Mouse (Mus musculus): ENCODE data around the gene Ercc2. TPM values are rescaled to one million over a fixed set of nuclear protein-coding genes. Genes with fewer than 3 reads are reported as not detected.

The Ercc2 gene
- polyA plus RNA-seq, 1 experiment from 2014 or later: 24.4 TPM

- H3K4me3 ChIP-seq: no peak overlapping the region
- H3K27ac ChIP-seq (replicated peaks): no peak overlapping the region
- 90% methylated on average over 8 of the region's 8 CpGs for WGBS
- peaks cover 4% of the 10 kb centered on the region; the same call in 1 of the 2 replicates for H3K4me1 ChIP-seq (replicated peaks)
- ATAC-seq (ENCODE audit: low FRiP score, low read depth): no peak
- H3K9me3 ChIP-seq: no peaks in the 10 kb centered on the region
- H3K9ac ChIP-seq: no peak overlapping the region
- no peak overlapping the region for H3K4me2 ChIP-seq
- peaks cover 54% of the 10 kb centered on the region for H3K36me3 ChIP-seq
- 0 out of 2 replicates have a peak, but pooled peaks cover 5% of the 10 kb centered on the region for H3K27me3 ChIP-seq
These were observed 12.7 kb downstream of the Ercc2 start for GRCm38 (mm10) chr7:19394484-19394883.

DNA sequence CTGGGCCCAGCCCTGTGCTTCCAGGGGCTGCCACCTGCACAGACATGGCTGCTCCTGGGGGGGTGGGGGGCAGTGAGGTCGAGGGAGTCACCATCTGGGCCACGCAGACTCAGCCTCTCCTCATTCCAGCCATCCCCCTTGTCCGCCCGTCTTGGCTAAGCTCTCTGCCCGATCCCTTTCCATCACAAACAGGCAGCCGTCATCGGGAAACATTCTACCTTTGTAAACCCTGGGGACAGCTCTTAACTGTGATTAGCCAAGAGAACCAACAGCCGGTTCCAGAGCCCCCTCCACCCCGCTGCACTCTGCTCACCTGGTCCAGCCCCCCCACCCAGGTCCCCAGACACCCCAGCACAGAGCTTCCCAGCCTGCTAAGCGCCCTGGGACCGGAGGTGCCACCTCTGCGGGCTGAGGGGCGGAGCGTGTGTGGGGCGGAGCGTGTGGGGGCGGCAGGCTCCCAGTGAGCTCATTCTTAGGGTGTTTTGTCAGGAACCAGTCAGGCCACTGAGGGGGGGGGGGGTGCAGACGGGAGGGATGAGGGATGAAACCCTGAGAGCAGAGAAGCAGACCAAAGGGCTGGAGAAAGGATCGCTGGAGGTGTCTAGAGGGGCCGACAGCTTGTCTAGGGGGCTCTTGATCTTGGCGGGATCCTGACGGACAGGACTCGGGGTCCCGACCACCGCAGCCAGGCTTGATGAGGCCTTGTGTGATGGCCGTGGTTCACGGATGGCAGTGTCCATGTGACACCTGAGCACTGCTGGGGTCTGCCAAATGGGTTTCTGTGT is 17.9 kb downstream of the Ercc2 start:
- Histone ChIP-seq H3K9me3 (no peaks in the 10 kb centered on the region), H3K4me1 (replicated peaks) (peaks cover 16% of the 10 kb centered on the region), H3K4me3 (peak overlapping the region; percentile 6; the same call in 1 of the 2 replicates), H3K27ac (replicated peaks) (no peak overlapping the region), H3K4me2 (peak overlapping the region; percentile 43), H3K27me3 (peaks cover 48% of the 10 kb centered on the region), H3K36me3 (peaks cover 10% of the 10 kb centered on the region), H3K9ac (peak overlapping the region; percentile 2; the same call in 1 of the 2 replicates)
- no peak for ATAC-seq (ENCODE audit: low FRiP score, low read depth)
- WGBS: 4% methylated on average over 26 of the region's 27 CpGs

DNA sequence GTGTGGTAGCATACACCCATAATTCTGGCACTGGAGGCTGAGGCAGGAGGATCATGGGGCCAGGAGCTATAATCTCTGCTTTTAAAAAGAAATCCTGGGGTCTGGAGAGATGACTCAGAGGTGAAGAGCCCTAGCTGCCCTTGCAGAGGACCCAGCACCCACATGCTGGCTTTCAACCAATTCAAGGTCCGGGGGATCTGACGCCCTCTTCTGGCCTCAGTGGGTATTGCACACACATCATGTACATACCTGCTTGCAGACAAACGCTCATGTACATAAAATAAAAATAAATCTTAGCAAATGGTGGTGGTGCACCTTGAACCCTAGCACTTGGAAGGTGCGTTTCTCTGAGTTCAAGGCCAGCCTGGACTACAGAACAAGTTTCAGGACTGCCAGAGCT is 19.1 kb downstream of the Ercc2 start:
- H3K4me1 ChIP-seq (replicated peaks): peaks cover 19% of the 10 kb centered on the region
- no peak for ATAC-seq (ENCODE audit: low FRiP score, low read depth)
- no peaks in the 10 kb centered on the region for H3K36me3 ChIP-seq
- H3K9ac ChIP-seq: no peak overlapping the region
- H3K27ac ChIP-seq (replicated peaks): no peak overlapping the region
- peaks cover 53% of the 10 kb centered on the region for H3K27me3 ChIP-seq
- 81% methylated on average over 4 of the region's 4 CpGs for WGBS
- H3K9me3 ChIP-seq: no peaks in the 10 kb centered on the region
- H3K4me2 ChIP-seq: no peak overlapping the region
- no peak overlapping the region for H3K4me3 ChIP-seq

DNA sequence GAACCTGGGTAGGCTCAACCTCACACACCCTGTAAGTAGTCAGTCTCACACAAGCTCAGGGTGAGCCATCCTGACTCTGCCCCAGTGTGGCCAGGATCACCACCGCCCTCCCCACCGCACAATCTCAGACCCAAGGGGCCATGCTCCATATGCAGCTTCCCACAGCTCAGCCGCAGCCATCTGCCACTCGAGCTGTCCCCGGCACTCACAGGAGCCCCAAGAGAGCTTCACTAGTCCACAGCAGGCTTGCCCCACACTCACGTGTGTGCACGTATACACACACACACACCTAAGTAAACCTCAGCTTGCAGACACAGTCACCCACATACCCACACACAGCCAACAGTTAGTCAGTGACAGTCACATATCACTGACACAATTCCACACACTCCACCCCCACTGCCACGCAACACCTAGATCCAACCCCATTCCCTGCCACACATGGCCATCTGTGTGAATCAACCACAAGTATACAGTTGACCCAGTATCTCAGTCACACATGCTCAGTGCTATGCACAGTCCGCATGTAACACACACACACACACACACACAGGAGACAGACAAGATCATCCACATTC is 20.8 kb downstream of the Ercc2 start:
- no peak for ATAC-seq (ENCODE audit: low FRiP score, low read depth)
- Histone ChIP-seq H3K36me3 (no peaks in the 10 kb centered on the region), H3K9me3 (no peaks in the 10 kb centered on the region), H3K27ac (replicated peaks) (no peak overlapping the region), H3K27me3 (peaks cover 55% of the 10 kb centered on the region), H3K4me3 (no peak overlapping the region), H3K4me1 (replicated peaks) (peaks cover 19% of the 10 kb centered on the region), H3K9ac (no peak overlapping the region), H3K4me2 (no peak overlapping the region)
- 64% methylated on average over 9 of the region's 9 CpGs for WGBS

DNA sequence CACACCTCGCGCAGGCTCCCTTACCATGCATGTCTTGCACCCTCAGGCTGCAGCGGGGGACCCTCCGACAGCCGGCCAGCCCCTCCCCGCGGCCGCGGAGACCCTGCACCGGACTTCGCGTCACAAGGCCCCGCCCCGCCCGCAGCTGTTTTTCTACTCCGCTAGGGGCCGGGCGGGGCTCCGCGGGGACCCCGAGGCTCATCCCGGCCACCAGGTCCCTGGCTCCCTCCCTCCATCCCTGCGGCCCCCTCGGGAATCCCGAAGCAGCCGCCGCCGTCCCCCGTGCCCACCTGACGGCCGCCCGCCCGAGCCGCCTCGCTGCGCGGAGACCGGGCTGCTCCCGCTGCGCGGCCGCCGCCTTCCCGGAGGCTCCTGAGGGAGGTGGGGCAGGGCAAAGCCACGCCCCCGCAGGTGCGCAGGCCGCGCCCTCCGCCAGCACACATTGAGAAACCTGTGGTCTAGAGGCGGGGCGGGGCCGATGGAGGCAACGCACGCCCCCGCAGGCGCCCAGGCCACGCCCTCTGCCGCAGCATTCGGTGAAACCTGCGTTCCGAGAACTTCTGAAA is 22.0 kb downstream of the Ercc2 start, which contains the start of gene Klc3:
TSS of gene Klc3 (minus strand) at position 374 of the 566 bp plus-strand sequence.
- peaks cover 55% of the 10 kb centered on the region for H3K27me3 ChIP-seq
- H3K36me3 ChIP-seq: no peaks in the 10 kb centered on the region
- no peak within 1 kb of the TSS for H3K27ac ChIP-seq (replicated peaks)
- H3K9ac ChIP-seq: peak within 1 kb of the TSS; percentile 41; the same call in 1 of the 2 replicates
- WGBS: under 1% methylated on average over 47 of the region's 62 CpGs
- peaks cover 19% of the 10 kb centered on the region for H3K4me1 ChIP-seq (replicated peaks)
- peak within 1 kb of the TSS; percentile 98 for H3K4me2 ChIP-seq
- peak within 1 kb of the TSS; percentile 54 for H3K4me3 ChIP-seq
- ATAC-seq (ENCODE audit: low FRiP score, low read depth): peak; percentile 21; the same call in 1 of the 2 replicates
- H3K9me3 ChIP-seq: no peaks in the 10 kb centered on the region

GRCm38 (mm10) chr7:19404476-19404875 is 22.7 kb downstream of the Ercc2 start, which contains the start of gene Ckm:
Gene Ckm (plus strand): TSS chr7:19404776.
- H3K27me3 ChIP-seq: peaks cover 50% of the 10 kb centered on the region

DNA sequence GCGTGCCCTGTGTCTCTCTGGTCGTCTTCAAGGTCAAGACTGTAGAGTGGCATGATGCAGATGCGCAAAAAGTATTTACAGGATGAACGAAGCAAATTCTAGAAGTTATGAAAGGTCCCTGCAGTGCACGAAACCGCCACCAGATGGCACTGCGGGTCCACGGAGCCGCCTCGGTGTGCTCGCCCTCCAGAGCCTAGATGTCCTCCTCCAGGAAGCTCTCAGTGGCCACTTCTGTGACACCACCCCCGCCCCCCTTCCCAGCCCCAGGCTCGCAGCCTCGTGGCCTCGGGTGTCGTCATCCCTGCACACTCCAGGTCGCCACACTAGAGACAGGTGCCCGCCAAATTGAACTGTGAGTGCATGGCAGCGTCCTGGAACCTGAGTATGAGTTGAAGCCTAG is 23.6 kb downstream of the Ercc2 start:
- 0 out of 2 replicates have a peak overlapping the region, but pooled peaks have one; percentile 11 for H3K4me3 ChIP-seq

More at GRCm38 (mm10) chr7:19404476-19404875, 22.7 kb downstream of the Ercc2 start, which contains the start of gene Ckm:
- Histone ChIP-seq H3K9me3 (no peaks in the 10 kb centered on the region), H3K4me3 (peak within 1 kb of the TSS; percentile 54), H3K36me3 (no peaks in the 10 kb centered on the region), H3K4me1 (replicated peaks) (peaks cover 16% of the 10 kb centered on the region), H3K27ac (replicated peaks) (no peak within 1 kb of the TSS), H3K9ac (peak within 1 kb of the TSS; percentile 41; the same call in 1 of the 2 replicates), H3K4me2 (peak within 1 kb of the TSS; percentile 98)
- no peak for ATAC-seq (ENCODE audit: low FRiP score, low read depth)
- 56% methylated on average over 7 of the region's 7 CpGs for WGBS

DNA sequence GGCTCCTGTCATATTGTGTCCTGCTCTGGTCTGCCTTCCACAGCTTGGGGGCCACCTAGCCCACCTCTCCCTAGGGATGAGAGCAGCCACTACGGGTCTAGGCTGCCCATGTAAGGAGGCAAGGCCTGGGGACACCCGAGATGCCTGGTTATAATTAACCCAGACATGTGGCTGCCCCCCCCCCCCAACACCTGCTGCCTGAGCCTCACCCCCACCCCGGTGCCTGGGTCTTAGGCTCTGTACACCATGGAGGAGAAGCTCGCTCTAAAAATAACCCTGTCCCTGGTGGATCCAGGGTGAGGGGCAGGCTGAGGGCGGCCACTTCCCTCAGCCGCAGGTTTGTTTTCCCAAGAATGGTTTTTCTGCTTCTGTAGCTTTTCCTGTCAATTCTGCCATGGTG is 27.9 kb downstream of the Ercc2 start:
- WGBS: 65% methylated on average over 6 of the region's 6 CpGs

More for the DNA sequence above, 23.6 kb downstream of the Ercc2 start:
- peak overlapping the region; percentile 46 for H3K4me2 ChIP-seq
- H3K36me3 ChIP-seq: no peaks in the 10 kb centered on the region
- peak; percentile 57 for ATAC-seq (ENCODE audit: low FRiP score, low read depth)
- no peak overlapping the region for H3K27ac ChIP-seq (replicated peaks)
- no peak overlapping the region for H3K9ac ChIP-seq
- WGBS: 4% methylated on average over 19 of the region's 19 CpGs
- H3K9me3 ChIP-seq: no peaks in the 10 kb centered on the region
- peaks cover 44% of the 10 kb centered on the region for H3K27me3 ChIP-seq
- H3K4me1 ChIP-seq (replicated peaks): peaks cover 12% of the 10 kb centered on the region

GRCm38 (mm10) chr7:19410766-19411344 is 29.0 kb downstream of the Ercc2 start:
- Histone ChIP-seq H3K36me3 (no peaks in the 10 kb centered on the region), H3K4me2 (no peak overlapping the region), H3K27ac (replicated peaks) (no peak overlapping the region), H3K9me3 (no peaks in the 10 kb centered on the region; the same call in 1 of the 2 replicates), H3K27me3 (peaks cover 7% of the 10 kb centered on the region; the same call in 1 of the 2 replicates), H3K4me1 (replicated peaks) (no peaks in the 10 kb centered on the region), H3K9ac (no peak overlapping the region), H3K4me3 (no peak overlapping the region)
- no peak for ATAC-seq (ENCODE audit: low FRiP score, low read depth)
- WGBS: 83% methylated on average over 11 of the region's 11 CpGs

More for the DNA sequence above, 27.9 kb downstream of the Ercc2 start:
- no peak for ATAC-seq (ENCODE audit: low FRiP score, low read depth)
- H3K27me3 ChIP-seq: peaks cover 8% of the 10 kb centered on the region
- H3K4me3 ChIP-seq: no peak overlapping the region
- H3K4me1 ChIP-seq (replicated peaks): peaks cover 3% of the 10 kb centered on the region
- no peaks in the 10 kb centered on the region for H3K36me3 ChIP-seq
- H3K27ac ChIP-seq (replicated peaks): no peak overlapping the region
- no peaks in the 10 kb centered on the region; the same call in 1 of the 2 replicates for H3K9me3 ChIP-seq
- H3K9ac ChIP-seq: no peak overlapping the region
- no peak overlapping the region for H3K4me2 ChIP-seq

- H3K36me3 ChIP-seq: no peaks in the 10 kb centered on the region
- WGBS: 90% methylated on average over 5 of the region's 5 CpGs
- no peaks in the 10 kb centered on the region; the same call in 1 of the 2 replicates for H3K9me3 ChIP-seq
- peaks cover 10% of the 10 kb centered on the region; the same call in 1 of the 2 replicates for H3K27me3 ChIP-seq
- H3K4me1 ChIP-seq (replicated peaks): no peaks in the 10 kb centered on the region
- no peak overlapping the region for H3K4me2 ChIP-seq
- ATAC-seq (ENCODE audit: low FRiP score, low read depth): no peak
- no peak overlapping the region for H3K27ac ChIP-seq (replicated peaks)
- H3K9ac ChIP-seq: no peak overlapping the region
- no peak overlapping the region for H3K4me3 ChIP-seq
These were observed 30.0 kb downstream of the Ercc2 start for GRCm38 (mm10) chr7:19411783-19412182.

- Histone ChIP-seq H3K27me3 (peaks cover 27% of the 10 kb centered on the region), H3K9ac (no peak overlapping the region), H3K9me3 (no peaks in the 10 kb centered on the region; the same call in 1 of the 2 replicates), H3K4me3 (no peak overlapping the region), H3K36me3 (no peaks in the 10 kb centered on the region), H3K4me1 (replicated peaks) (no peaks in the 10 kb centered on the region), H3K4me2 (no peak overlapping the region), H3K27ac (replicated peaks) (no peak overlapping the region)
- ATAC-seq (ENCODE audit: low FRiP score, low read depth): no peak
- WGBS: 88% methylated on average over 3 of the region's 3 CpGs
These were observed 31.7 kb downstream of the Ercc2 start for GRCm38 (mm10) chr7:19413525-19413924.

All from hindbrain, embryonic 15.5 days (tissue).